Mouse (Mus musculus) thymus, adult 2 months (tissue): ENCODE measurements around the gene Mon2. TPM values are rescaled to one million over a fixed set of nuclear protein-coding genes. Genes with fewer than 3 reads are reported as not detected.

Experiments used
- DNase-seq: peaks from one replicate; pipeline ENCODE4 v3.0.0; 2021
- H3K27ac ChIP-seq: fragments of 200-500 bp; 2 replicates; pipeline ENCODE4 v1.5.1; 2012; ENCODE audit warnings: low read length, control low read depth; ENCODE audit not compliant: control insufficient read depth, insufficient read depth
- H3K27me3 ChIP-seq: fragments of 200-500 bp; 2 replicates; pipeline ENCODE4 v1.6.1; 2012; ENCODE audit warnings: mild to moderate bottlenecking, low read length, moderate library complexity, mixed read lengths; ENCODE audit not compliant: control insufficient read depth, insufficient read depth
- H3K36me3 ChIP-seq: fragments of 200-500 bp; 2 replicates; pipeline ENCODE4 v1.6.1; 2012; ENCODE audit warnings: mild to moderate bottlenecking, low read length, moderate library complexity; ENCODE audit not compliant: control insufficient read depth, insufficient read depth
- H3K4me1 ChIP-seq: fragments of 200-500 bp; replicated peaks from 2 replicates; pipeline ENCODE4 v1.6.1; 2012; ENCODE audit warnings: low read length; ENCODE audit not compliant: control insufficient read depth, insufficient read depth
- H3K4me3 ChIP-seq: fragments of 200-500 bp; 2 replicates; pipeline ENCODE4 v1.5.1; 2012; ENCODE audit warnings: mild to moderate bottlenecking, low read length, control low read depth, moderate library complexity; ENCODE audit not compliant: control insufficient read depth, insufficient read depth
- CTCF ChIP-seq: fragments of 200-500 bp; IDR thresholded peaks from 2 replicates; pipeline ENCODE4 v1.5.1; 2012; ENCODE audit warnings: mild to moderate bottlenecking, control low read depth, low read length, moderate library complexity, borderline replicate concordance; ENCODE audit not compliant: control insufficient read depth, poor library complexity, insufficient read depth; ENCODE audit errors: extremely low read depth
- POLR2A ChIP-seq: fragments of 200-500 bp; IDR thresholded peaks from 2 replicates; pipeline ENCODE4 v1.6.1; 2012; ENCODE audit warnings: mild to moderate bottlenecking, low read length, control low read depth, moderate library complexity; ENCODE audit not compliant: control insufficient read depth, poor library complexity, insufficient read depth; ENCODE audit errors: extremely low read depth
- WGBS: fragments of 180-500 bp; shearing (Covaris S2); methylation state at CpG from one replicate; pipeline ENCODE4 v1.1.7; 2018; 5-methylcytosine and 5-hydroxymethylcytosine counted together
- polyA plus RNA-seq: library from polyadenylated mRNA; depleted of rRNA; stranded (reverse); fragments of >200 nt; gene quantifications from 2 replicates; pipeline ENCODE4 v1.2.3, GENCODE M21; 2012

Mon2 gene
- polyA plus RNA-seq, 1 experiment: 74.1 TPM

DNA sequence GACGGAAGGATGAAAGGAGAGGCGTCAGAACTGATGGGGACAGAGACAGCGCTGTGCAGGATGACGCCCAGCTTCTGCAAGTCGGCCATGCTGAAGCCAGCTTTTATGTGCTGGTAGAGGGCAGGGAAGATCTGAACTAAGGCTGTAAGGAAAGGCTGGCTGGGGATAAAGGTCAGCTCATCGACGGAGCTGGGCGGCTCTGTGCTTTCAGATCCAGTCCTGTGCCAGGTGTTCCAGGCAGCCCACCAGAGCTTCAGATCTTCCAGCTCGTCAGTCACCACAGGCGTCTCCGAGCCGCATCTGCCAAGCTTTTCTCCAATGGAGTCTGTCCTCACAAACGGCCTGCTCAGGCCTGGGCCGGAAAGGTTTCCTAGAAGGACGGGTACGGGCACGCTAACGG, 62.9 kb downstream of the Mon2 start:
- no peak for TF ChIP-seq POLR2A
- no peak for TF ChIP-seq CTCF
- Histone ChIP-seq H3K36me3 (peaks cover 47% of the 10 kb centered on the region), H3K27ac (no peak overlapping the region), H3K27me3 (no peaks in the 10 kb centered on the region), H3K4me1 (no peaks in the 10 kb centered on the region), H3K4me3 (no peak overlapping the region)
- WGBS: 95% methylated on average over 18 of the region's 18 CpGs
- DNase-seq: no peak

DNA sequence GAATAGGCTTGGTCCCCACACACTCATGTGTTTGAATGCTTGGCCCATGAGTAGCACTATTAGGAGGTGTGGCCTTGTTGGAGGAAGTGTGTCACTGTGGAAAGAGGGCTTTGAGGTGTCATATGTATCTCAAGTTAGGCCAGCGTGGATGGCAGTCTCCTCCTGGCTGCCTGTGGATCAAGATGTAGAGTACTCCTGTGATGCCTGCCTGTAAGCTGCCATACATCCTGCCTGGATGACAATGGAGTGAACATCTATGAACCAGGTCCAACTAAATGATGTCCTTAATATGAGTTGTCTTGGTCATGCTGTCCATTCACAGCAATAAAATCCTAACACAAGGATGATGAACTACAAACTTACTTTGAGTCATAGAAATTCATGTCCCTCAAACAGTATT, 64.9 kb downstream of the Mon2 start:
- 82% methylated on average over 1 of the region's 1 CpGs for WGBS
- H3K36me3 ChIP-seq: peaks cover 54% of the 10 kb centered on the region
- DNase-seq: no peak
- H3K4me3 ChIP-seq: no peak overlapping the region
- H3K27ac ChIP-seq: no peak overlapping the region
- TF ChIP-seq POLR2A (no peak), CTCF (no peak)
- no peaks in the 10 kb centered on the region for H3K27me3 ChIP-seq
- no peaks in the 10 kb centered on the region for H3K4me1 ChIP-seq

DNA sequence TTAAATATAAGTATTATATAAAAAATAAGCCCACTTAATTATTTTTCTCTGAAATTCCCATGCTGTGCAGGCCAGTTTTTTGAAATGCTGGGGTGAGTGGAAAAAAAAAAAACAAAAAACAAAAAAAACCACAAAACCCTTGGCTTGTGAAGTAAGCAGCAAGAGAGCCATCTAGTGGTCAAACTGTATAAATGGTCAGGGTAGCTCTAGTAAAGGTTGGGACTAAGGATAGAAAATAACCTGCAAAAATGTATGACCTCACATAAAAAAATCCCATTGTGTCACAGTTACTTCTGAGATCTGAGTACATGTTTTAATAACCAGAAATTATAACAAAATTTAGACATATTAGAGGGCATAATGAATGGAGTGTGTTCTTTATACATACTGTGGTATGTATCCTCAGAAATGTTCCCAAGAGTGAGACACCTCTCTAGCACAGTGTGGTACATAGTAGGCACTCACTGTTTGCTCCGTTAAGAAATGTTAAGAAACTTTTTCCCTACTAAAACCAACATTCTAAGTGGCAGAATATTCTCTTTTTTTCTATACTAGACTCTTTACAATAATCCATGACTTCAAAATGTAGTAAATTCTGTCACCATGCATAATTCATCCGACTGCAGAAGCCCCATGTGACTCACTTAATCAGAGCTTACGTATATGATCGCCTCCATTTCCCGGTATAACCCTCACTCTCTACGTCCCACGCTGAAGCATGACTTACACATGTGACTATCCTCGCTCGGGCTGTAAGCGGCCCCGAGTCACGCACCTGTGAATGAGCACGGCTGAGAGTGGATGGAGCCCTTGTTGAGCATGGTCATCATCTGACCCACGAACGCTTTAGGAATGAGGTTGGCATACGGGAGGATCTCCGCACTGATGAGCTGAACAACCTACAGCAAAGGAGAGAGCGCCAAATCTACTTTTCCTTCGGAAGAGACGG, 70.8 kb downstream of the Mon2 start:
- Histone ChIP-seq H3K27ac (no peak overlapping the region), H3K4me1 (peaks cover 2% of the 10 kb centered on the region; the same call in 1 of the 2 replicates), H3K4me3 (no peak overlapping the region), H3K36me3 (peaks cover 33% of the 10 kb centered on the region), H3K27me3 (no peaks in the 10 kb centered on the region)
- DNase-seq: no peak
- TF ChIP-seq POLR2A (no peak), CTCF (no peak)
- 96% methylated on average over 20 of the region's 20 CpGs for WGBS

DNA sequence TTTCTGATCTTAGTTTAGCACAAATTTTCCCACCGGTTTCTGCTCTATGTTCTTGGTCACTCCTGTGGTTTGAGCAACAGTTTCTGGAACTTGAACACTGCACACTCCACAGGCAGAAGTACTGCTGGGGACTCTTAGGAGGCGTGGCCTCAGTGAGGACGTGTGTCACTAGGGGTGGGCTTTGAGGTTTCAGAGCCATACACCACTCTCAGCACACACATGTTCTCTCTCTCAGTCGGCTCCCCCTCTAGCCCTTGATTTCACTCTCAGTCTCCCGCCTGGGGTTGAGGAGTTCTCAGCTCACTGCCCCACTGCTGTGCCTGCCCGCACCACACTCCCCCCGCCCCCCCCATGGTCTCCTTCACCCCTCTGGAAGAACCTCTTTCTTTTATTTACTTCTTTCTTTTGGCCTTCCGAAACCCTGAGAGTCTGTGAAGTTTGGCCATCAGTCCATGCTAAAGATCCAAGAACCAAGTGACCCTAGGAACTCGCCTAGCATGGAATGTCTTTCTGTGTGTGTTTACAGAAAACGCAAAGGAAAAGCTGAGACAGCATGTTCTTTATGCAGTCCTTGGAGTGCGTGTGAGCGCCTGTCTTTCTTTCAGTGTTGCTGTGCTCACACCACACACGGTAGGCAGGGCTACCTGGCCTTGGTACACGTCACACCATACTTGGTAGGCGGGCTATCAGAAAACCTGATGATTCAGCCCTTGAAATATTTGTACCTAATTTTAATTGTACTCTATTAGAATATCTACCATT, 71.6 kb downstream of the Mon2 start:
- H3K36me3 ChIP-seq: peaks cover 30% of the 10 kb centered on the region
- no peak for TF ChIP-seq CTCF
- no peak for TF ChIP-seq POLR2A

DNA sequence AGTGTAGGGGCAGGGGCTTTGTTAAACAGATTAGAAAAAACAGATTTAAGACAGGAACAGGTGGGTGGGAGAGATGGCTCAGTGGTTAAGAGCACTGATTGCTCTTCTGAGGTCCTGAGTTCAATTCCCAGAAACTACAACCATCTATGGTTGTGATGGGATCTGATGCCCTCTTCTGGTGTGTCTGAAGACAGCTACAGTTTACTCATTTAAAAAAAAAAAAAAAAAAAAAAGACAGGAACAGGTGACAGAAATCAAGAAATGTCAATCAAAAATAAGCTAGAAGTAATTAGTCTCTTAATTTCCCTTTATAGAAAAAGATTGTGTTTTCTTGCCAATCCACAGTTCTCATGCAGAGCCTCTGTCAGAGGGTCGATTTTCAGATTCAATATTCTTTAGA, 74.3 kb downstream of the Mon2 start:
- TF ChIP-seq POLR2A: no peak
- TF ChIP-seq CTCF: no peak
- Histone ChIP-seq H3K27me3 (no peaks in the 10 kb centered on the region), H3K4me1 (peaks cover 2% of the 10 kb centered on the region; the same call in 1 of the 2 replicates), H3K27ac (no peak overlapping the region), H3K4me3 (no peak overlapping the region), H3K36me3 (peaks cover 33% of the 10 kb centered on the region)
- no peak for DNase-seq
- WGBS: 91% methylated on average over 1 of the region's 1 CpGs

More for the DNA sequence above, 71.6 kb downstream of the Mon2 start:
- Histone ChIP-seq H3K4me1 (peaks cover 2% of the 10 kb centered on the region; the same call in 1 of the 2 replicates), H3K27ac (no peak overlapping the region), H3K27me3 (no peaks in the 10 kb centered on the region), H3K4me3 (no peak overlapping the region)
- 82% methylated on average over 15 of the region's 15 CpGs for WGBS
- no peak for DNase-seq

DNA sequence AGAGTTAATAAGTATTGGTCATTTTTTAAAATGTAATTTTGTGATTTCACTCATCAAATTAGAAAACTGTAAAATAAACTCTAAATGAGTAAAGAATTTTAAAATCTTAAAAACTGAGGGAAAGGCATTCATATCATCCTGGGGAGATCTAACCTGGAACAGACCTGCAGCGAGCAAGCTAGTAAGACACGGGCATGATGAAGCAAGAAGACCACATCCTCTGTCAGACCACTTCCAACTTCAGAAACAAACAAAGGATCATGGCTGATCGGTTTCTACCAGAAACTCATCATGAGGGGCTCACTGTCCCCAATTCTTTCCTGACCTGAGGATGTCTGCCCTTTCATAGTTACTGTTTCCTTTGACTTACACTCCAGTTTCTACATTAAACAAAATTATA, 74.9 kb downstream of the Mon2 start:
- no peak overlapping the region for H3K4me3 ChIP-seq
- H3K36me3 ChIP-seq: peaks cover 35% of the 10 kb centered on the region
- H3K27me3 ChIP-seq: no peaks in the 10 kb centered on the region
- 22% methylated on average over 3 of the region's 3 CpGs for WGBS
- TF ChIP-seq POLR2A: no peak
- TF ChIP-seq CTCF: no peak
- H3K27ac ChIP-seq: no peak overlapping the region
- DNase-seq: no peak
- H3K4me1 ChIP-seq: peaks cover 2% of the 10 kb centered on the region; the same call in 1 of the 2 replicates
